Mouse (Mus musculus): Measurements from ENCODE around the gene Hoxa4. TPM values are rescaled to one million over a fixed set of nuclear protein-coding genes. Genes with fewer than 3 reads are reported as not detected.

Hoxa4 gene
- total and polyA plus RNA-seq, 2 experiments from 2014 or later, result 0.22 TPM; not detected in 1

DNA sequence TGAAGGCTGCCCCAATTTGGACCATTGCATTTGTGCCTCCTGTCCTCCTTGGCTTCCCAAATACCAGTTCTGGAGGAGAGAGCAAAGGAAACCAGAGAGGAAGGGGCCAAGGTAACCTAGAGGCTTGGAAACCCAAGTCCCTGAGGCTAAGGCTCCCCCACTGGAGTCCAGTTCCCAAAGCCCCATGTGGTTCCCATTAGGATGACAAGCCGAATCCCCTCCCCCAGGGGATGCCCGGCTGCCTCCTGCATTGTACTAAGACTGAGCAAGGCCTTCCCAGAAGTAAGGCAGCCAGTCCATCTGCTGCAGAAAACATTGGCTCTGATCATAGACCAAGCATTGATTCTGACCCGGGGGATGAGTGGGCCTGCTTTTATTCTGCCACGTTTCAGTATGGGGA is 20.2 kb downstream of the Hoxa4 start:
- H3K4me3 ChIP-seq (ENCODE audit: low read depth, low read length), result no peak overlapping the region
- no peaks in the 10 kb centered on the region for H3K9me3 ChIP-seq (ENCODE audit: low read length)
- H3K36me3 ChIP-seq (ENCODE audit: insufficient read depth, low read length), result no peaks in the 10 kb centered on the region
- no peak overlapping the region for H3K9ac ChIP-seq (replicated peaks; ENCODE audit: low read length, poor library complexity, severe bottlenecking)
- H3K27ac ChIP-seq (ENCODE audit: low read depth, low read length), result no peak overlapping the region
- no peaks in the 10 kb centered on the region for H3K4me1 ChIP-seq (ENCODE audit: insufficient read depth, low read length)
- DNase-seq (ENCODE audit: low spot score) (no peak), ATAC-seq (ENCODE audit: low FRiP score) (no peak)
- TF ChIP-seq CTCF (IDR thresholded peaks at IDR 0.05), result no peak
- H3K4me2 ChIP-seq (ENCODE audit: low read depth, low read length, poor library complexity, severe bottlenecking), result no peak overlapping the region
- WGBS, result 3% methylated on average over 4 of the region's 4 CpGs
- peaks cover 76% of the 10 kb centered on the region for H3K27me3 ChIP-seq (ENCODE audit: insufficient read depth, low read length)

DNA sequence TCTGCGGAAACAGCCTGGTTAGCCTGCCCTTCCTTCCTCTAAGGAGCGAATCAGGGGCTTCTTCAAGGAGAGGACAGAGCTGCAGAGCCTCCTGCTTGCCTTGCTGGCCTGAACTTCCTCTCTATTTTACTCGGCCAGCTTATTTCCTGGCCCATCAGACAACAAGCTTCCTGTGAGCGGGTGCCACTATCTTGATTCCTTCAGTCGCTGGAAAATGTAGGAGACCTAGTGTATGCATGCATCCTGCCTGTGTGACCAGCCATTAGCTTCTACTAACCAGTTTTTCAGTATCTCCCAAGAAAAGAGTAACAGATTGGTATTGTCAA is 20.7 kb downstream of the Hoxa4 start:
- DNase-seq (ENCODE audit: low spot score), result no peak
- Histone ChIP-seq H3K36me3 (ENCODE audit: insufficient read depth, low read length) (no peaks in the 10 kb centered on the region), H3K27ac (ENCODE audit: low read depth, low read length) (no peak overlapping the region), H3K27me3 (ENCODE audit: insufficient read depth, low read length) (peaks cover 80% of the 10 kb centered on the region), H3K4me2 (ENCODE audit: low read depth, low read length, poor library complexity, severe bottlenecking) (no peak overlapping the region), H3K9me3 (ENCODE audit: low read length) (no peaks in the 10 kb centered on the region), H3K4me3 (ENCODE audit: low read depth, low read length) (no peak overlapping the region), H3K4me1 (ENCODE audit: insufficient read depth, low read length) (no peaks in the 10 kb centered on the region), H3K9ac (replicated peaks; ENCODE audit: low read length, poor library complexity, severe bottlenecking) (no peak overlapping the region)
- TF ChIP-seq CTCF (IDR thresholded peaks at IDR 0.05), result no peak
- no peak for ATAC-seq (ENCODE audit: low FRiP score)
- 9% methylated on average over 5 of the region's 5 CpGs for WGBS

DNA sequence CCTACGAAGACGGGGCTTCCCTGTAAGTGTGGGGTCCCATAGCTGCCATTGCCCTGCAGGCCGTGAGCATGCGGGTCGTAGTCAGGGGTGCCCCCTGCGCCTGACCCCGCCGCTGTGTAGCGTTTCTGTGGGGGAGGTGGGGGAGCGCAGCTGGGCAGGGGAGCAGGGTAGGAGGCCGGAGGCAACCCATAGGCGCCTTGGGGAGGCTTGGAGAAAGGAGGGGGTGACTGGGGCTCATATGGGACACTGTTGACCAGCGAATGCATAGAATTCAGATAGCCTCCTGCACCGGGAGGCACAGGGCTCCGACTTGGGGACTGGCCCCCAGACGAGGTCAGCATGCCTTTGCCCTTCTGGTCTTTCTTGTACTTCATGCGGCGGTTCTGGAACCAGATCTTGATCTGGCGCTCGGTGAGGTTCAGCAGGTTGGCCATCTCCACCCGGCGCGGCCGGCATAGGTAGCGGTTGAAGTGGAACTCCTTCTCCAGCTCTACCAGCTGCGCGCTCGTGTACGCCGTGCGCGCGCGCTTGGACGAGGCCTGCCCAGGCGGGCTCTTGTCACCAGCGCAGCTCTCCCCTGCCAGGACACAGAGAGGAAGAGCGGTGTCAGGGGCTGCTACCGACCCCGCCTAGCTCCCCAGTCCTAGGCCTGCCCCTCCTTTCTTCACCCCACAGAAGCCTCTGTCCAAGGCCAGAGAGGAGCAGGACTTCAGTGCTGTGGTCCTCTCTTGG is 21.2 kb downstream of the Hoxa4 start:
- no peak for ATAC-seq (ENCODE audit: low FRiP score)
- Histone ChIP-seq H3K4me2 (ENCODE audit: low read depth, low read length, poor library complexity, severe bottlenecking) (no peak overlapping the region), H3K27me3 (ENCODE audit: insufficient read depth, low read length) (peaks cover 80% of the 10 kb centered on the region), H3K4me3 (ENCODE audit: low read depth, low read length) (no peak overlapping the region), H3K36me3 (ENCODE audit: insufficient read depth, low read length) (no peaks in the 10 kb centered on the region), H3K4me1 (ENCODE audit: insufficient read depth, low read length) (no peaks in the 10 kb centered on the region), H3K27ac (ENCODE audit: low read depth, low read length) (no peak overlapping the region), H3K9me3 (ENCODE audit: low read length) (no peaks in the 10 kb centered on the region), H3K9ac (replicated peaks; ENCODE audit: low read length, poor library complexity, severe bottlenecking) (no peak overlapping the region)
- no peak for TF ChIP-seq CTCF (IDR thresholded peaks at IDR 0.05)
- DNase-seq (ENCODE audit: low spot score), result no peak
- 3% methylated on average over 40 of the region's 40 CpGs for WGBS

DNA sequence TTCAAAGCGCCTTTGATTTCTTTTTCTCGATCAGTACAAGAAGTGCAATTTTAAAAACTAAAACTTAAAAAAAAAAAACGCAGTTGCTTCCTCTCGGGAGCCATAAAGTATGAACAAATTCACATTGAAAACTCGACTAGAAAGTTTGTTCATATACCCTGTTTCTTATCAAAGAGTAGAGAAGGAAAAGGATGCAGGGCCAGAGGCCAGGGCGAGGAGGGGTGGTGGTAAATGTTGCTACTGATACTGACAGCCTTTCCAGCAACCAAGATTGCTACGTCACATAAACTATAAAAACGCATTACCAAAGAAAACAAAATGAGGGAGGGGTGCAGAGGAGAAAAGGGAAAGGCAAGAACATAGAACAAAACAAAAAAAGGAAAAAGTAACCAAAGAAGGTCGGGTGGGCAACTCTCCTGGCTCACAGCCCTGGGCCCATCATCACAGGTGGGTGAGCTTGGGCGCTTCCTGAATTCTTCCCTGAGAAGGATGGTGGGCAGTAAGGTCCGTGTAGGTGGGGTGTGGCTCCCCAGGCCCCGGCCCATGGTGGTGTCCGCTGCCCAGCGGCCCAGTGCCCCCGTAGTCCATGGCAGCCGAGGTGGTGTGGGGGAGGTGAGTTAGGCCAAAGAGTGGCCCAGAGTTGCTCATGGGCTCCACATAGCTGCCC is 21.9 kb downstream of the Hoxa4 start:
- Histone ChIP-seq H3K9me3 (ENCODE audit: low read length) (no peaks in the 10 kb centered on the region), H3K27me3 (ENCODE audit: insufficient read depth, low read length) (peaks cover 78% of the 10 kb centered on the region), H3K4me1 (ENCODE audit: insufficient read depth, low read length) (no peaks in the 10 kb centered on the region), H3K4me3 (ENCODE audit: low read depth, low read length) (no peak overlapping the region), H3K27ac (ENCODE audit: low read depth, low read length) (no peak overlapping the region), H3K9ac (replicated peaks; ENCODE audit: low read length, poor library complexity, severe bottlenecking) (no peak overlapping the region), H3K4me2 (ENCODE audit: low read depth, low read length, poor library complexity, severe bottlenecking) (no peak overlapping the region), H3K36me3 (ENCODE audit: insufficient read depth, low read length) (no peaks in the 10 kb centered on the region)
- no peak for DNase-seq (ENCODE audit: low spot score)
- TF ChIP-seq CTCF (IDR thresholded peaks at IDR 0.05), result no peak
- ATAC-seq (ENCODE audit: low FRiP score), result no peak
- WGBS, result 4% methylated on average over 16 of the region's 16 CpGs

DNA sequence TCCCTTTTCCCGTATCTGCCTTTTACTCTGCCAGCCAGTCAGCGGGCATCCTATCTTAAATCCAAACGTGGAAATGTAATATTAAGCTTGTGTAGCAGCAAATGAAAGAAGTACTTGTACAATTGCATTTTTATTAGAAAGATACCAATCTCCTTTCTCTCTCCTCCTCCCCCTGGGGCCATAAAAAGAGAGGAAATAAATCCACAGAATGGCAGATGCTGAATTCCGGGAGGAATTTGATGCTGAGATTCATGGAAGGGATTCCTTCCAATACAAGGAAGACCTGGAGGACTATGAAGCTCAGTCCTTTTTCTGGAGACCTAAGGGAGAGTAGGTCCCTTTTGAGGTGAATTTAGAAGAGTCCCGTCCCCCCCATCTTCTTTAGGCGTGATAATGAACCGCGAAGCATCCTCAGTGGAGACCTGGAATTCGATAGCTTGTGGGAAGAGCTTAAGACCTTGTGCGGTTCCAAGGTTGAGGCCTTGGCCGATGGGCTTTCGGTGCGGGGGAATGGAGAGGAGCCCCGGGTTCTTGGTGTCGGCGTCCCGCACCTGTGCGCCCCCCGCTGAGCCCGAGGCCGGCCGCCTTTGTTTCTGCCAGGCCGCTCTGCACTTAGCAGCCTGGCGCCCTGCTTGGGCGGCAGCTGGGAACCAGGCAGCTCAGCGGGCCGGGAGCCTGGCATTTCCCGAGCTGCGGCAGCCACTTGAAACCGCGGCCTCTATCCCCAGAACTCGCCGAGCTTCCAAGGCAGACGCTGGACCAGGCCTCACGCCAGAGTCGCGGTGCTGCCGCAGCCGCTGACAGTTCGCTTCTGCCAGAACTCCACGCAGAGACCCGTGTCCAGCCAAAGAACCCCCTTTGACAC is 23.1 kb downstream of the Hoxa4 start:
- no peak overlapping the region for H3K27ac ChIP-seq (ENCODE audit: low read depth, low read length)
- TF ChIP-seq CTCF (IDR thresholded peaks at IDR 0.05), result no peak
- no peaks in the 10 kb centered on the region for H3K4me1 ChIP-seq (ENCODE audit: insufficient read depth, low read length)
- H3K27me3 ChIP-seq (ENCODE audit: insufficient read depth, low read length), result peaks cover 82% of the 10 kb centered on the region
- WGBS, result 1% methylated on average over 42 of the region's 42 CpGs
- no peak overlapping the region for H3K9ac ChIP-seq (replicated peaks; ENCODE audit: low read length, poor library complexity, severe bottlenecking)
- ATAC-seq (ENCODE audit: low FRiP score) (no peak), DNase-seq (ENCODE audit: low spot score) (no peak)
- no peaks in the 10 kb centered on the region for H3K9me3 ChIP-seq (ENCODE audit: low read length)
- H3K4me2 ChIP-seq (ENCODE audit: low read depth, low read length, poor library complexity, severe bottlenecking), result no peak overlapping the region
- H3K4me3 ChIP-seq (ENCODE audit: low read depth, low read length), result no peak overlapping the region
- H3K36me3 ChIP-seq (ENCODE audit: insufficient read depth, low read length), result no peaks in the 10 kb centered on the region

DNA sequence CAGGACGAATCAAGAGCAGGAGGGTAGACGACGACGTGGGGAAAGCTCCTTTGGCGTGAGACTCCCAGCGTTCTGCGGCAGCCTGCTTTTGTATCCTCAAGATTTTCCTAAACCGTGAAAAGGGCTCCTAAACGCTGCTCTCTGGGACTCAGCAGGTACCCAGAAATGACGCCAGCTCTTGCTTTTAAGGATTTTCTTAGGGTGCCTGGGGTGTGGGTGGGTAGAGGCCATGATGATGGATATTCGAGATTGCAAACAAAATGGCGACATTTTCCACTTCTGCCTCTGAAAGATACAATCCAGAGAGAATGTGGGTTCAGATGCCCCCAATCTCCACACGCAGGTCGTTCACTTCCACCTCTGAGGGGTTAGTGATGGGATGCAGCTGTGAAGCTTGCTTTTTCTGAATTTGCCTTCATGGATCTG is 23.8 kb downstream of the Hoxa4 start:
- DNase-seq (ENCODE audit: low spot score), result no peak
- no peak overlapping the region for H3K4me2 ChIP-seq (ENCODE audit: low read depth, low read length, poor library complexity, severe bottlenecking)
- H3K36me3 ChIP-seq (ENCODE audit: insufficient read depth, low read length), result no peaks in the 10 kb centered on the region
- H3K4me3 ChIP-seq (ENCODE audit: low read depth, low read length), result no peak overlapping the region
- peaks cover 82% of the 10 kb centered on the region for H3K27me3 ChIP-seq (ENCODE audit: insufficient read depth, low read length)
- WGBS, result under 1% methylated on average over 14 of the region's 14 CpGs
- no peaks in the 10 kb centered on the region for H3K9me3 ChIP-seq (ENCODE audit: low read length)
- no peak overlapping the region for H3K27ac ChIP-seq (ENCODE audit: low read depth, low read length)
- no peaks in the 10 kb centered on the region for H3K4me1 ChIP-seq (ENCODE audit: insufficient read depth, low read length)
- ATAC-seq (ENCODE audit: low FRiP score), result no peak
- no peak for TF ChIP-seq CTCF (IDR thresholded peaks at IDR 0.05)
- H3K9ac ChIP-seq (replicated peaks; ENCODE audit: low read length, poor library complexity, severe bottlenecking), result no peak overlapping the region

All from midbrain, postnatal 0 days (tissue).